Mouse (Mus musculus) embryonic facial prominence, embryonic 15.5 days (tissue): ENCODE results near the gene Chrdl2. TPM values are rescaled to one million over a fixed set of nuclear protein-coding genes. Genes with fewer than 3 reads are reported as not detected.
A peak's percentile ranks its signal among the peaks of the same experiment; 100 is the strongest.

Experiments
- ATAC-seq: fragments of 200-750 bp; cut with Nextera tagmentation; 2 replicates; pipeline ENCODE4 v1.8.0; 2017; ENCODE audit warnings: low read depth, moderate TSS enrichment; ENCODE audit not compliant: insufficient number of reproducible peaks, low FRiP score, low TSS enrichment
- H3K27ac ChIP-seq: fragments of 300-500 bp; sonication (generic); replicated peaks from 2 replicates; pipeline ENCODE4 v1.5.1; 2015; ENCODE audit warnings: mild to moderate bottlenecking, inconsistent platforms
- H3K27me3 ChIP-seq: fragments of 300-500 bp; sonication (generic); 2 replicates; pipeline ENCODE4 v1.6.1; 2015; ENCODE audit warnings: inconsistent platforms
- H3K36me3 ChIP-seq: fragments of 300-500 bp; sonication (generic); 2 replicates; pipeline ENCODE4 v1.6.1; 2015; ENCODE audit warnings: mild to moderate bottlenecking, inconsistent platforms
- H3K4me1 ChIP-seq: fragments of 300-500 bp; sonication (generic); 2 replicates; pipeline ENCODE4 v1.6.1; 2015; ENCODE audit warnings: inconsistent platforms
- H3K4me2 ChIP-seq: fragments of 300-500 bp; sonication (generic); replicated peaks from 2 replicates; pipeline ENCODE4 v1.6.1; 2015; ENCODE audit warnings: mild to moderate bottlenecking, inconsistent platforms
- H3K4me3 ChIP-seq: fragments of 300-500 bp; sonication (generic); replicated peaks from 2 replicates; pipeline ENCODE4 v1.5.1; 2015; ENCODE audit warnings: mild to moderate bottlenecking, inconsistent platforms
- H3K9ac ChIP-seq: fragments of 300-500 bp; sonication (generic); 2 replicates; pipeline ENCODE4 v1.6.1; 2015; ENCODE audit warnings: inconsistent platforms
- H3K9me3 ChIP-seq: fragments of 300-500 bp; sonication (generic); replicated peaks from 2 replicates; pipeline ENCODE4 v1.6.1; 2016; ENCODE audit warnings: inconsistent platforms
- WGBS: fragments of 180-500 bp; shearing (Covaris S2); methylation state at CpG from one replicate; pipeline ENCODE4 v1.1.7; 2015; 5-methylcytosine and 5-hydroxymethylcytosine counted together
- polyA plus RNA-seq: library from polyadenylated mRNA; unstranded; fragments of >200 nt; fragmentation: Nextera tagmentation; extraction: Ambion mirVana; gene quantifications from 2 replicates; pipeline ENCODE4 v1.2.1, GENCODE M21; 2015

Gene Chrdl2
- polyA plus RNA-seq, 1 experiment from 2014 or later, result 1.8 TPM

DNA sequence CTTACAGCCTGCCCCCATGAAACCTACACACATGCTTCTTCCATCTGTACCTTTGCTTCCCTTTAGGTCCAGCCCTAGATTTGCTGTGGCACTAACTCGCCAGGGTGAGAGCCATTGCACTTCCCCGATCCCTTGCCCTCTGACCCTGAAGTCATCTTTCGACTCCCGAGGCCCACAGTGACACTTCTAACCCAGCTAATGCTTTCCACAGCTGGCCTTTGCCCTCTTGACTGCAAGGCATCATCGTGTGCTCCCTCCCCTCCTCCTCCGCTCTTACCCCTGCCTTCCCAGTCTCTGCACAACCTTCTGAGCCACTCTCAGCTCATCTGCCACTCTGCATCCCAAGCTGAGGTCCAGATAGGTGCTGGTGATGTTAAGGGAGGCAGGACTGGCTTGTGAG is 6.5 kb downstream of the Chrdl2 start:
- no peak for ATAC-seq
- Histone ChIP-seq H3K27ac (no peak overlapping the region), H3K27me3 (peaks cover 33% of the 10 kb centered on the region), H3K4me2 (no peak overlapping the region), H3K9me3 (no peaks in the 10 kb centered on the region), H3K4me3 (no peak overlapping the region), H3K9ac (no peak overlapping the region), H3K4me1 (no peaks in the 10 kb centered on the region), H3K36me3 (no peaks in the 10 kb centered on the region)
- WGBS, result 24% methylated on average over 6 of the region's 6 CpGs

- no peak overlapping the region for H3K4me3 ChIP-seq
- H3K9ac ChIP-seq, result no peak overlapping the region
- H3K9me3 ChIP-seq, result no peaks in the 10 kb centered on the region
- 47% methylated on average over 8 of the region's 8 CpGs for WGBS
- peaks cover 17% of the 10 kb centered on the region for H3K27me3 ChIP-seq
- H3K4me2 ChIP-seq, result no peak overlapping the region
- H3K36me3 ChIP-seq, result no peaks in the 10 kb centered on the region
- no peak overlapping the region for H3K27ac ChIP-seq
- no peak for ATAC-seq
- no peaks in the 10 kb centered on the region for H3K4me1 ChIP-seq
These were observed 8.2 kb downstream of the Chrdl2 start for GRCm38 (mm10) chr7:100014123-100014600.

GRCm38 (mm10) chr7:100017056-100017455 is 11.1 kb downstream of the Chrdl2 start:
- Histone ChIP-seq H3K9ac (no peak overlapping the region), H3K27ac (no peak overlapping the region), H3K9me3 (no peaks in the 10 kb centered on the region), H3K4me2 (no peak overlapping the region), H3K4me1 (no peaks in the 10 kb centered on the region), H3K4me3 (no peak overlapping the region), H3K27me3 (no peaks in the 10 kb centered on the region), H3K36me3 (no peaks in the 10 kb centered on the region)
- ATAC-seq, result no peak
- 84% methylated on average over 8 of the region's 8 CpGs for WGBS

- Histone ChIP-seq H3K9ac (no peak overlapping the region), H3K4me3 (no peak overlapping the region), H3K4me1 (no peaks in the 10 kb centered on the region), H3K27me3 (no peaks in the 10 kb centered on the region), H3K36me3 (no peaks in the 10 kb centered on the region), H3K27ac (no peak overlapping the region), H3K9me3 (no peaks in the 10 kb centered on the region), H3K4me2 (no peak overlapping the region)
- no peak for ATAC-seq
- 54% methylated on average over 5 of the region's 5 CpGs for WGBS
These were observed 21.4 kb downstream of the Chrdl2 start for GRCm38 (mm10) chr7:100027353-100027752.

GRCm38 (mm10) chr7:100029307-100029706 is 23.3 kb downstream of the Chrdl2 start:
- Histone ChIP-seq H3K4me2 (no peak overlapping the region), H3K9me3 (no peaks in the 10 kb centered on the region), H3K9ac (no peak overlapping the region), H3K27ac (no peak overlapping the region), H3K27me3 (no peaks in the 10 kb centered on the region), H3K4me3 (no peak overlapping the region), H3K4me1 (no peaks in the 10 kb centered on the region), H3K36me3 (no peaks in the 10 kb centered on the region)
- ATAC-seq, result no peak
- 41% methylated on average over 3 of the region's 3 CpGs for WGBS

DNA sequence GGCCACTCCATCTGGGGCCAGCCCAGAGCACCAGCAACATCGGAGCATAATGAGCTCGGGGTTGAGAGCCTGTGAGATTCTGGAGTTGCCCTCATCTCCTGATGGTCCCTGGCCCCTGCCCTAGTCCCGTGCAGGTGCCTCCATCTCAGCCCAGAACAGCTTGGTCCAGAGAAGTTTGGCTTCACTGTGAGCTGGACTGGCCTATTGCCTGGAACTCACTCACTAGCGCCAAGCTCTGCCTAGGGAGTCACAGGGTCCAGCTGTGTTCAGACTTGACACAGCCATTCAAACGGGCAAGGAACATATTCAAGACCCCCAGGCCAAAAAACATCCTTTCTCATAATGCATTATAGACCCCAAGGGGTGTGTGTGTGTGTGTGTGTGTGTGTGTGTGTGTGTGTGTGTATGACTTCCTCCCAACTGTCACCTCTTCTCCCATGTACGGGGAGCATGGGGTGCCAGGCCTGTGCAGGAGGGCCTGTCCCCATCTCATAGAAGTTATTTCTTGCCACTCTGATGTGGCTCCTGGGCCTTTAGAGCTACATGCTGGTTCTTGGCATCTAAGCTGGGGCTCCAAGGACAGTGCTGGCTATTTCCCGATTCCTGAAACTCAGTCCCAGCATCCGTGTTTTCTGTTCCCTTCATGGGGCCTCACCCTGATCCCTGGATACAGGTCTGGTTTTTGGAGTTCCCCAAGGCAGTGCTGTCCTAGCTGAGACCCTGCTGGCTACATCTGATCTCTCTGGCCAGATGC is 25.2 kb downstream of the Chrdl2 start:
- WGBS, result 82% methylated on average over 8 of the region's 8 CpGs
- ATAC-seq, result no peak

DNA sequence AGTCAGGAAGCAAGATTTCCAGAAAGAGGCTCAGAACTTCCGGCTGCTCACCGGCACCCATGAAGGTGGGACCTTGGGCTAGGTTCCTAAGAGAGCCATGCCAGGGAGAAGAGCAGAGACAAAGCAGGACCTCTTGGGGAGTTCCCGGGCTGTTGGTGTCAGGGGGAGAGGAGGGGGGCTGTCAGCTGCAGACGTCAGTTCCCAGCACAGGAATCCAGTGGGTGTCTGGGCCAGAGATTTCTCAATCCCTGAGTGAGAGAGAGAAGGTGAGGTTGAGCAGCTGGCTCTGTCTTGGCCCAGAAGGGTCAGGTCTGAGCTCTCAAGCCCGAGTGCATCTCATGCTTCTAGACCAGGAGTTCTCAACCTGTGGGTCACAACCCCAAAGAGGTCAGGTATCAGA is 27.7 kb downstream of the Chrdl2 start:
- Histone ChIP-seq H3K9me3 (no peaks in the 10 kb centered on the region), H3K4me3 (no peak overlapping the region), H3K4me1 (0 out of 2 replicates have a peak, but pooled peaks cover 5% of the 10 kb centered on the region), H3K36me3 (no peaks in the 10 kb centered on the region), H3K9ac (no peak overlapping the region), H3K4me2 (no peak overlapping the region), H3K27ac (no peak overlapping the region), H3K27me3 (no peaks in the 10 kb centered on the region)
- 72% methylated on average over 5 of the region's 5 CpGs for WGBS
- no peak for ATAC-seq

More for the DNA sequence above, 25.2 kb downstream of the Chrdl2 start:
- H3K9ac ChIP-seq, result no peak overlapping the region
- 0 out of 2 replicates have a peak, but pooled peaks cover 5% of the 10 kb centered on the region for H3K4me1 ChIP-seq
- H3K27ac ChIP-seq, result no peak overlapping the region
- no peaks in the 10 kb centered on the region for H3K27me3 ChIP-seq
- no peak overlapping the region for H3K4me2 ChIP-seq
- H3K36me3 ChIP-seq, result no peaks in the 10 kb centered on the region
- no peak overlapping the region for H3K4me3 ChIP-seq
- no peaks in the 10 kb centered on the region for H3K9me3 ChIP-seq

- H3K4me3 ChIP-seq, result no peak overlapping the region
- ATAC-seq, result no peak
- 73% methylated on average over 11 of the region's 11 CpGs for WGBS
- no peak overlapping the region for H3K4me2 ChIP-seq
- H3K9me3 ChIP-seq, result no peaks in the 10 kb centered on the region
- H3K9ac ChIP-seq, result no peak overlapping the region
- 0 out of 2 replicates have a peak, but pooled peaks cover 5% of the 10 kb centered on the region for H3K4me1 ChIP-seq
- no peaks in the 10 kb centered on the region for H3K27me3 ChIP-seq
- no peaks in the 10 kb centered on the region for H3K36me3 ChIP-seq
- H3K27ac ChIP-seq, result no peak overlapping the region
These were observed 29.0 kb downstream of the Chrdl2 start for GRCm38 (mm10) chr7:100034815-100035463.

DNA sequence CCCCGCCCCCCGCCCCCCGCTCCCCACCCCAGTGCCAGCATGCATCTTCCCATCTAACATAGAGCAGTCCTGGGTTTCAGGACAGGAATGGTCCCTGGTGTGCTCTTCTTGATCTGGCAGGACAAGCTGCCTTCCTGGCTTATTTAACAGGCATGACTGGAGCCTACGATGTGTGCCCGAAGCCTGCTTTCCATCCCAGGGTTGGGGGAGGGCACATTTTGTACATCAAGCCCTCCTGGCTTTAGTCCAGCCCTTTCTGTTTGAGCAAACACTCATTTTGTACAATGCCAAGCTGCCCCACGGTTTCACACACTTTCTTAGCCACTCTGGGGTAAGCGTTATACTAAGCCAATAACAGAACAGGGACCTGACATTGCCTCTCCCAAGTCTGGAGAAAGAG is 30.1 kb downstream of the Chrdl2 start:
- Histone ChIP-seq H3K4me2 (no peak overlapping the region), H3K27me3 (no peaks in the 10 kb centered on the region), H3K4me3 (no peak overlapping the region), H3K9ac (no peak overlapping the region), H3K27ac (no peak overlapping the region), H3K4me1 (0 out of 2 replicates have a peak, but pooled peaks cover 5% of the 10 kb centered on the region), H3K9me3 (no peaks in the 10 kb centered on the region), H3K36me3 (no peaks in the 10 kb centered on the region)
- ATAC-seq, result no peak
- WGBS, result 71% methylated on average over 7 of the region's 7 CpGs

DNA sequence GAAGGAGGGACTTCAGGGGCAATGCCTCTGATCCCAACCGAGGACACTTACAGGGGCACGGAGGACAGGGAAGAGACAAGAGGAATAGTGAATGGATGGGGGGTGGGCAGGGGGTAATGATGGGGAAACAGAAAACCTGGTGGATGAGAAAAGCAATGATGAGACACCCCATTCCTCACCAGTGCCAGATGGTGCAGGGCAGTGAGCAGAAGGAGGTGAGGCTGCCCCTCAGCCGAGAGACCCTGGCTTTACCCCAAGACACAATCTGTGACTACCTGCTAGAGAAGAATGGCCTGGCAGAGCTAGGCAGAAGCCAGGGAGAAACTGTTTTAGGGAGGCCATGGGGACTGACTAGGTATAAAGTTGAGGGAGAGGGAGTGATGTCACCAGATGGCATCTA is 30.5 kb downstream of the Chrdl2 start:
- ATAC-seq, result no peak
- H3K9ac ChIP-seq, result no peak overlapping the region
- H3K36me3 ChIP-seq, result no peaks in the 10 kb centered on the region
- H3K9me3 ChIP-seq, result no peaks in the 10 kb centered on the region
- H3K27ac ChIP-seq, result no peak overlapping the region
- 80% methylated on average over 3 of the region's 3 CpGs for WGBS
- no peak overlapping the region for H3K4me2 ChIP-seq
- no peak overlapping the region for H3K4me3 ChIP-seq
- H3K27me3 ChIP-seq, result no peaks in the 10 kb centered on the region
- H3K4me1 ChIP-seq, result 0 out of 2 replicates have a peak, but pooled peaks cover 5% of the 10 kb centered on the region

DNA sequence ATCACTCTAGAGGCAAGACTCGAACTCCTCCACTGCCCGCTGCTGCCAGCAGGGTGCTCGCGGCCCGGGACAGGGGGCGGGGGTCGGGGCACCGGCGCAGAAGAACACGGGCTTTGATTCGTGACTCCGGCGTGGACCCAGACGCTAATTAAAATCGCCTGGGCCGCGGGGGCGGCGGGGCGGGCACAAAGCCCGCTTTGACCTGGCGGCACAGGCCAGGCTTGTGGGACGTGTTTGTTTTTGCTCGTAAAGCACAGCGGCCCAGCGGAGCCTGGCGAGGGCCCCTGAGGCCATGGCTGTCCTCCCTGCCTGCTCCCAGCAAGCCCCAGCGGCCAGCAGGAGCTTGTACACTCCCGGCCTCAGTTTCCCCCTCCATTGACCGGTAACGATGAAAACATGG is 36.1 kb downstream of the Chrdl2 start:
- H3K9ac ChIP-seq, result no peak overlapping the region
- peak overlapping the region; percentile 35 for H3K4me2 ChIP-seq
- no peak overlapping the region for H3K27ac ChIP-seq
- no peak overlapping the region for H3K4me3 ChIP-seq
- no peaks in the 10 kb centered on the region for H3K36me3 ChIP-seq
- peaks cover 6% of the 10 kb centered on the region; the same call in 1 of the 2 replicates for H3K27me3 ChIP-seq
- 8% methylated on average over 31 of the region's 31 CpGs for WGBS
- peaks cover 10% of the 10 kb centered on the region; the same call in 1 of the 2 replicates for H3K4me1 ChIP-seq
- no peaks in the 10 kb centered on the region for H3K9me3 ChIP-seq
- peak; percentile 21; the same call in 1 of the 2 replicates for ATAC-seq
